Mouse (Mus musculus): ENCODE results near the gene Tmem35b. TPM values are rescaled to one million over a fixed set of nuclear protein-coding genes. Genes with fewer than 3 reads are reported as not detected.

Gene Tmem35b
- polyA plus RNA-seq, 1 experiment from 2014 or later: 13.9 TPM

GRCm38 (mm10) chr4:127168914-127169345 is 45.4 kb downstream of the Tmem35b start, which contains the start of gene Dlgap3:
Dlgap3 (plus strand) TSS chr4:127169204.
- Histone ChIP-seq H3K27me3 (replicated peaks) (peaks cover 40% of the 10 kb centered on the region), H3K4me2 (replicated peaks) (peak within 1 kb of the TSS; percentile 98), H3K9ac (peak within 1 kb of the TSS; percentile 86), H3K4me3 (peak within 1 kb of the TSS; percentile 87), H3K4me1 (peaks cover 39% of the 10 kb centered on the region), H3K36me3 (no peaks in the 10 kb centered on the region), H3K9me3 (no peaks in the 10 kb centered on the region), H3K27ac (peak within 1 kb of the TSS; percentile 57; the same call in 1 of the 2 replicates)
- ATAC-seq (ENCODE audit: low FRiP score, low read depth): peak; percentile 59
- WGBS: 2% methylated on average over 56 of the region's 67 CpGs

DNA sequence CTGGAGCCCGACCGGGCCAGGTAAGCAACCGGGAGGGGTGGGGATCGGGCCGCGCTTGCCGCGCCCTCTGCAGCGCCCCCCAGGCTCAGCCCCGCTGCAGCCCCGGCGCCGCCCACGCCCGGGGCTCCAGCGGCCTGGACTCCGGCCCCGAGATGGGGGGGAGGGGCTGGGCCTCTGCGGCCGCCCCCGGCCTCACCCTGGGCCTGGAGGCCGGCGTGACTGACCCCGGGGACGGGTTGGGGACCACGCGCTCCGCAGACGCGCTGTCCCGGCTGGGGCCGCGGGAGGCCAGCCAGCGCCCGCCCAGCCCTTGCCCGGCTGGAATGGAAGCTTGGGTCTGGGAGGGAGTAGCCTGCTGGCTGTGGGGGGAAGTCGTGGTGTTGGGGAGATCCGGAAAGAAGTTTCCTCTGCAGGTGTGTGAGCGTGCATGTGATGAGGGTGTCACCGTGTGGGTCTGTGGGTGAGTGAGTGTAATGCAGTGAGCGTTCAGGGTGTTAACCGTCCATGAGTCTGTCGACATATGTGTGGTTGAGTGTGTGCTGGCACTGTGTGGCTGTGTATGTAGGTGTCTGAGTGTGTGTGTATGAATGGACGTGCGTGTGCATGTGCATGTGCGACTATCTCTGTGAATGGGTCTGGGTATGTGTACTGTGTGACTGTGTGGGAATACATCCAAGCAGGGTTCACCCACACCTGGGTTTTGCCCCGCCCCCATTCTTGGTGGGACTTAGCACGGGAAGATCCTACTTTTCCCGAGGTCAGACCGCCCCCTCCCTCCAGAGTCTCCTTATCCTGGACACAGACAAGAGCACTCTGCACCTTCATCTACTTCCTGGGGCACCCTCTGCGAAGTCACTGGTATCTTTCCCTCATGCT is 46.1 kb downstream of the Tmem35b start:
- peak overlapping the region; percentile 98 for H3K4me2 ChIP-seq (replicated peaks)
- 0 out of 2 replicates have a peak overlapping the region, but pooled peaks have one; percentile 57 for H3K27ac ChIP-seq
- peaks cover 40% of the 10 kb centered on the region for H3K27me3 ChIP-seq (replicated peaks)
- H3K4me3 ChIP-seq: peak overlapping the region; percentile 87
- no peaks in the 10 kb centered on the region for H3K9me3 ChIP-seq
- 2% methylated on average over 50 of the region's 51 CpGs for WGBS
- no peaks in the 10 kb centered on the region for H3K36me3 ChIP-seq
- H3K9ac ChIP-seq: peak overlapping the region; percentile 86
- ATAC-seq (ENCODE audit: low FRiP score, low read depth): peak; percentile 59
- H3K4me1 ChIP-seq: peaks cover 39% of the 10 kb centered on the region

DNA sequence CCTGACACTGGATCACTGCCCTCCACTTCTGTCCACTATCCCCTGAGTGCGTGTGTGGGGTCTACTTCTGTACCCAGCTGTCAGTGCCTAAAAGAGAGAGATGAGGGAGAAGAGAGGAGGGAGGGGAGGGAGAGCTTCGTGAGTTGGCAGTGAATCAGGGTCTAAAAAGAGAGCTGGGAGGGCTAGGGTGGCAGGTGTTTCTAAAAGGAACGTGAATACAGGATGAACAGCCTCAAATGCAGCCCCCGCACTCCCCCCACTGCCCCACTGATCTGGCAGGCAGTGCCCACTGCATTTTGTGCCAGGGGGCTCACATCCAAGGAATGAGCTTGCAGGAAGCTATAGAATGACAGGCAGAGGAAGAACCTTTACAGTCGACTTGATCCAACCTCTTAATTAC is 47.4 kb downstream of the Tmem35b start:
- Histone ChIP-seq H3K27me3 (replicated peaks) (peaks cover 40% of the 10 kb centered on the region), H3K4me1 (peaks cover 39% of the 10 kb centered on the region), H3K9me3 (no peaks in the 10 kb centered on the region), H3K9ac (no peak overlapping the region), H3K4me2 (replicated peaks) (peak overlapping the region; percentile 98), H3K4me3 (no peak overlapping the region), H3K27ac (no peak overlapping the region), H3K36me3 (no peaks in the 10 kb centered on the region)
- ATAC-seq (ENCODE audit: low FRiP score, low read depth): no peak
- 20% methylated on average over 5 of the region's 5 CpGs for WGBS

- WGBS: 55% methylated on average over 4 of the region's 4 CpGs
- H3K4me2 ChIP-seq (replicated peaks): peak overlapping the region; percentile 98
- no peak for ATAC-seq (ENCODE audit: low FRiP score, low read depth)
- no peaks in the 10 kb centered on the region for H3K36me3 ChIP-seq
- peaks cover 39% of the 10 kb centered on the region for H3K4me1 ChIP-seq
- no peaks in the 10 kb centered on the region for H3K9me3 ChIP-seq
- no peak overlapping the region for H3K9ac ChIP-seq
- H3K4me3 ChIP-seq: no peak overlapping the region
- H3K27ac ChIP-seq: no peak overlapping the region
- peaks cover 40% of the 10 kb centered on the region for H3K27me3 ChIP-seq (replicated peaks)
Measured at GRCm38 (mm10) chr4:127171341-127171905, 47.9 kb downstream of the Tmem35b start.

DNA sequence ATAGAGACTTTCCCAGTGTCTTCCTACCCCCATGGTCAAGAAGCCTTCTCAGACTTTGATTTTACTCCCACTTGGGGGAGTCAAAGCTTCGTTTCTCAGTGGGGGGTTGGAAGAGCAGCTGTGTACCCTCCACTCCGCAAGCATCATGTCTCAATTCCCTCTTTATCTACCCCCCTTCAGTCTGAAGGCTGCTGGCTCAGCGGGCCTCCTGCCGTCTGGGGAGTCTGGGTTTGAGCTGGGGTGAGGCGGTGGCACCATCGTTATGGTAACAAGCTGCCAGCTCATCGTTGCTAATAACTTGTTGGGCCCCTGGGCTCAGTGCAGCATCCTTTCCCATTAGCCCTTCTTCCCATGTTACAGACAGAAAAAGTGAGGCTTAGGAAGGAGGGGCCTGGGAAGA is 48.6 kb downstream of the Tmem35b start:
- WGBS: 25% methylated on average over 7 of the region's 7 CpGs
- Histone ChIP-seq H3K36me3 (no peaks in the 10 kb centered on the region), H3K9ac (no peak overlapping the region), H3K9me3 (no peaks in the 10 kb centered on the region), H3K4me2 (replicated peaks) (peak overlapping the region; percentile 18; the same call in 1 of the 2 replicates), H3K4me3 (no peak overlapping the region), H3K27me3 (replicated peaks) (peaks cover 40% of the 10 kb centered on the region), H3K4me1 (peaks cover 39% of the 10 kb centered on the region), H3K27ac (no peak overlapping the region)
- ATAC-seq (ENCODE audit: low FRiP score, low read depth): no peak

DNA sequence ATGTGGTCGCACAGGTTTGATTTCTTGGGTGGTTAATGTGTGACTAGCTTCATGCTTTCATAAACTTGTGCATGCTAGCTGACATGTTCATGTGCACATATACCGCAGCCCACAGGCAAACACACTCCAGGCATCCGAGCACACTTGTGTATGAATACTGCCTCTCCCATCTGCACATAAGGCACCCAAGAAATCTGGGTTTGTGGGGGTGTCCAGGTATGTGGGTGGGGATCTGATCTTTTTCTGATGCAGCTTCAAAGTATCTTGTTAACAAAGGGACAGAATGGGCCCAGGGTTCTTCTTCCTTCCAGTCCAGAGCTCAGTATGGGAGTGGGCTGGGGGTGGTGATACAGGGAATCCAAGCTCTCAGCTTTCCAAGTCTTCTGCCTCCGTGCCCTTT is 49.1 kb downstream of the Tmem35b start:
- Histone ChIP-seq H3K4me1 (peaks cover 39% of the 10 kb centered on the region), H3K27me3 (replicated peaks) (peaks cover 39% of the 10 kb centered on the region), H3K9me3 (no peaks in the 10 kb centered on the region), H3K9ac (no peak overlapping the region), H3K4me3 (no peak overlapping the region), H3K4me2 (replicated peaks) (no peak overlapping the region), H3K36me3 (no peaks in the 10 kb centered on the region), H3K27ac (no peak overlapping the region)
- 66% methylated on average over 4 of the region's 4 CpGs for WGBS
- ATAC-seq (ENCODE audit: low FRiP score, low read depth): no peak

GRCm38 (mm10) chr4:127173461-127173860 is 50.0 kb downstream of the Tmem35b start:
- WGBS: 6% methylated on average over 8 of the region's 8 CpGs
- Histone ChIP-seq H3K4me1 (peaks cover 31% of the 10 kb centered on the region), H3K27ac (no peak overlapping the region), H3K4me2 (replicated peaks) (no peak overlapping the region), H3K9ac (no peak overlapping the region), H3K4me3 (no peak overlapping the region), H3K27me3 (replicated peaks) (peaks cover 31% of the 10 kb centered on the region), H3K9me3 (no peaks in the 10 kb centered on the region), H3K36me3 (no peaks in the 10 kb centered on the region)
- ATAC-seq (ENCODE audit: low FRiP score, low read depth): no peak

GRCm38 (mm10) chr4:127174075-127174899 is 50.8 kb downstream of the Tmem35b start:
- Histone ChIP-seq H3K4me3 (no peak overlapping the region), H3K9ac (no peak overlapping the region), H3K4me2 (replicated peaks) (no peak overlapping the region), H3K4me1 (peaks cover 26% of the 10 kb centered on the region), H3K27me3 (replicated peaks) (peaks cover 28% of the 10 kb centered on the region), H3K36me3 (no peaks in the 10 kb centered on the region), H3K9me3 (no peaks in the 10 kb centered on the region), H3K27ac (no peak overlapping the region)
- 58% methylated on average over 8 of the region's 8 CpGs for WGBS
- no peak for ATAC-seq (ENCODE audit: low FRiP score, low read depth)

GRCm38 (mm10) chr4:127174900-127175278 is 51.4 kb downstream of the Tmem35b start:
- Histone ChIP-seq H3K4me3 (no peak overlapping the region), H3K9ac (no peak overlapping the region), H3K4me2 (replicated peaks) (no peak overlapping the region), H3K4me1 (peaks cover 20% of the 10 kb centered on the region), H3K27ac (no peak overlapping the region), H3K9me3 (no peaks in the 10 kb centered on the region), H3K36me3 (no peaks in the 10 kb centered on the region), H3K27me3 (replicated peaks) (peaks cover 22% of the 10 kb centered on the region)
- ATAC-seq (ENCODE audit: low FRiP score, low read depth): no peak
- 65% methylated on average over 4 of the region's 4 CpGs for WGBS

- Histone ChIP-seq H3K27me3 (replicated peaks) (peaks cover 10% of the 10 kb centered on the region), H3K9me3 (no peaks in the 10 kb centered on the region), H3K36me3 (no peaks in the 10 kb centered on the region), H3K27ac (no peak overlapping the region), H3K4me3 (no peak overlapping the region), H3K4me2 (replicated peaks) (no peak overlapping the region), H3K9ac (no peak overlapping the region), H3K4me1 (peaks cover 6% of the 10 kb centered on the region; the same call in 1 of the 2 replicates)
- 79% methylated on average over 11 of the region's 11 CpGs for WGBS
- no peak for ATAC-seq (ENCODE audit: low FRiP score, low read depth)
Measured at GRCm38 (mm10) chr4:127177961-127178360, 54.5 kb downstream of the Tmem35b start.

- Histone ChIP-seq H3K4me3 (no peak overlapping the region), H3K4me2 (replicated peaks) (no peak overlapping the region), H3K27ac (no peak overlapping the region), H3K4me1 (no peaks in the 10 kb centered on the region), H3K36me3 (no peaks in the 10 kb centered on the region), H3K9me3 (no peaks in the 10 kb centered on the region), H3K9ac (no peak overlapping the region), H3K27me3 (replicated peaks) (peaks cover 5% of the 10 kb centered on the region)
- no peak for ATAC-seq (ENCODE audit: low FRiP score, low read depth)
- 49% methylated on average over 9 of the region's 9 CpGs for WGBS
Measured at GRCm38 (mm10) chr4:127178671-127179070, 55.2 kb downstream of the Tmem35b start.
